Mouse (Mus musculus) kidney, adult 2 months (tissue): Measurements from ENCODE around the gene Elmo1. TPM values are rescaled to one million over a fixed set of nuclear protein-coding genes. Genes with fewer than 3 reads are reported as not detected.
A peak's percentile ranks its signal among the peaks of the same experiment; 100 is the strongest.

ENCODE experiments used
- DNase-seq: peaks from one replicate; pipeline ENCODE4 v3.0.0; 2021
- H3K27ac ChIP-seq: fragments of 200-500 bp; 2 replicates; pipeline ENCODE4 v1.5.1; 2012; ENCODE audit warnings: low read depth, low read length, control low read depth, inconsistent platforms; ENCODE audit not compliant: insufficient read depth
- H3K27me3 ChIP-seq: fragments of 200-500 bp; replicated peaks from 2 replicates; pipeline ENCODE4 v1.6.1; 2012; ENCODE audit warnings: mild to moderate bottlenecking, moderate library complexity, low read length, inconsistent platforms; ENCODE audit not compliant: control insufficient read depth, insufficient read depth
- H3K36me3 ChIP-seq: fragments of 200-500 bp; 2 replicates; pipeline ENCODE4 v1.6.1; 2012; ENCODE audit warnings: mild to moderate bottlenecking, moderate library complexity, low read length, inconsistent platforms; ENCODE audit not compliant: control insufficient read depth, insufficient read depth
- H3K4me1 ChIP-seq: fragments of 200-500 bp; 2 replicates; pipeline ENCODE4 v1.6.1; 2011; ENCODE audit warnings: low read length; ENCODE audit not compliant: control insufficient read depth, insufficient read depth
- H3K4me3 ChIP-seq: fragments of 200-500 bp; 2 replicates; pipeline ENCODE4 v1.5.1; 2011; ENCODE audit warnings: mild to moderate bottlenecking, low read depth, low read length, control low read depth; ENCODE audit not compliant: insufficient read depth
- CTCF ChIP-seq: fragments of 200-500 bp; conservative IDR thresholded peaks from 2 replicates; pipeline ENCODE4 v1.5.1; 2011; ENCODE audit warnings: low read depth, mild to moderate bottlenecking, control low read depth, low read length, moderate library complexity, mixed read lengths; ENCODE audit not compliant: insufficient read depth, insufficient read length
- POLR2A ChIP-seq: fragments of 200-500 bp; IDR thresholded peaks from one replicate; pipeline ENCODE4 v1.6.1; 2011; ENCODE audit warnings: low read depth, low read length, control low read depth
- WGBS: fragments of 180-500 bp; shearing (Covaris S2); methylation state at CpG from one replicate; pipeline ENCODE4 v1.1.7; 2018; 5-methylcytosine and 5-hydroxymethylcytosine counted together
- polyA plus RNA-seq: library from polyadenylated mRNA; depleted of rRNA; stranded (reverse); fragments of >200 nt; gene quantifications from 2 replicates; pipeline ENCODE4 v1.2.3, GENCODE M21; 2012

Gene Elmo1
- polyA plus RNA-seq, 1 experiment, result 4.5 TPM

DNA sequence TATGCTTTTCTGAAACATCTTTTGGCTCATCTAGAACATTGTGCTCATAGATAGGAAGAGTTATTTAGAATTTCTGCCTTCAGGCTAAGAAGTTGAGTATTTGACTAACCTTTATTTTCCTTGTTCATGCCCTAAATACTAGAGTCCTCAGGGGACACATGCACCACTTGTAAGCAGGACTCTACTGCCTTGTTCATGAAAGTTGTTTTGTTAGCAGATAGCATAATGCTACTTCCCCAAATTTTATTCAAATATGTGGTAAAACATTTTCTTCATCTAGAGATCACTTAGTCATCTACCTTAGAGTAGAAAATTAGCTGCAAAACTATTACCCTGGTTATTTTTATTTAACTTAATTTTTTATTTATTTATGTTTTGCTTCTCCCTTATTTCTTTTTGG lies 18.4 kb upstream of the Elmo1 start:
- H3K4me3 ChIP-seq, result no peak overlapping the region
- no peak overlapping the region for H3K27ac ChIP-seq
- DNase-seq, result no peak
- no peaks in the 10 kb centered on the region for H3K27me3 ChIP-seq
- TF ChIP-seq CTCF (no peak), POLR2A (no peak)
- no peaks in the 10 kb centered on the region for H3K4me1 ChIP-seq
- no peaks in the 10 kb centered on the region for H3K36me3 ChIP-seq

DNA sequence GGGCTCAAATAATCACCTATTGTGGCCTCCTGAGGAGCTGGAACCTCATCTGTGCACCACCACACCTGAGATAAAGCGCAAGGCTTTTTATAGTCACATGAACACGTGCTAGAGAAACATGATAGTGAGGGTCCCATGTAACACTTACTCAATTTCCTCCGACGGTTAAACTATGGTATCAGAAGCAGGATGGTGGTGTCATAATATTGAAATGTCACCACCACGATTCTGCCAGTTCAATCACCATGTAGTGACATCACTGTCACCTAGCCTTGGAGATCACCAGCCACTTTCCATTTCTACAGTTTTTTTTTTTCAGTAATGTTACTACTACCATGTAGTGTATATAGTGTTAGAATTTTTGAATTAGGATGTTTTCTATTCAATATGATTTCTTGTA lies 17.4 kb upstream of the Elmo1 start:
- no peaks in the 10 kb centered on the region for H3K27me3 ChIP-seq
- 82% methylated on average over 5 of the region's 5 CpGs for WGBS
- no peaks in the 10 kb centered on the region for H3K36me3 ChIP-seq
- no peak overlapping the region for H3K27ac ChIP-seq
- no peaks in the 10 kb centered on the region for H3K4me1 ChIP-seq
- TF ChIP-seq POLR2A (no peak), CTCF (no peak)
- no peak for DNase-seq
- H3K4me3 ChIP-seq, result no peak overlapping the region

DNA sequence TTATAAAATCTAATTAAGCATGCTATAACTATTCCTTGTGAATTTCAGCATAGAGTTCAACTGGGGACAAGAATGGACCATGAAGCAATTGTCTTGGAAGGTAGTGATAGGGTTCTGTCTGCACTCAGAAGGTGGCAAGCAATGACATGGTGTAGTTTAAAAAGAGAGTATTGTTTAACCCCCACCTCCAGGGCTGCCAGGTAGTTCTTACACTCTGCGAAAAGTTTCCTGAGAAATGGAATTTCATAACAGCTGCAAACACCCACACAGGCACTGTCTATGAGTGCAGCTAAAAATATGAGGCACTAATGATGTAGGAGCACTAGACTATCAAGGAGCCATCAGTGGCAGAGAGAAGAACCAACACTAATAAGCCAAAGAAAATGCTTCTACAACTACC lies 13.9 kb upstream of the Elmo1 start:
- TF ChIP-seq POLR2A, result no peak
- no peak for TF ChIP-seq CTCF
- 97% methylated on average over 1 of the region's 1 CpGs for WGBS
- no peak for DNase-seq
- Histone ChIP-seq H3K4me1 (no peaks in the 10 kb centered on the region), H3K27me3 (no peaks in the 10 kb centered on the region), H3K36me3 (no peaks in the 10 kb centered on the region), H3K27ac (no peak overlapping the region), H3K4me3 (no peak overlapping the region)

DNA sequence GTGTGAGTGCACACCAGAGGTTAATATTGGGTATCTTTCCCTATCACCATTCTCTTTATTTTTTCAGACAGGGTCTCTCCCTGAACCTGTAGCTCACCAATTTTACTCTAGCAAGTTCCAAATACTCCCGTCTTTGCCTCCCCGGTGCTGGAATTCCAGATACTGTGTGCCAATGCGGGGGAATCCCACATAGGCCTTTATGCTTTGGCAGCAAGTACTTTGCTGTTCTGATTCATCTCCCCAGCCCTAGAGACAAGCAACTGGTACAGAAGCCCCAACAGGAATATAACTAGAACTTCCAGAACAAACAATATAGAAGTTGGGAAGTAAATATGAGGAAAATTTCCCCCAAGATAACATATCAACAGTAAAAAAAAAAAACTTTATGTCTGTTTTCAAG lies 13.2 kb upstream of the Elmo1 start:
- 89% methylated on average over 3 of the region's 3 CpGs for WGBS
- DNase-seq, result no peak

DNA sequence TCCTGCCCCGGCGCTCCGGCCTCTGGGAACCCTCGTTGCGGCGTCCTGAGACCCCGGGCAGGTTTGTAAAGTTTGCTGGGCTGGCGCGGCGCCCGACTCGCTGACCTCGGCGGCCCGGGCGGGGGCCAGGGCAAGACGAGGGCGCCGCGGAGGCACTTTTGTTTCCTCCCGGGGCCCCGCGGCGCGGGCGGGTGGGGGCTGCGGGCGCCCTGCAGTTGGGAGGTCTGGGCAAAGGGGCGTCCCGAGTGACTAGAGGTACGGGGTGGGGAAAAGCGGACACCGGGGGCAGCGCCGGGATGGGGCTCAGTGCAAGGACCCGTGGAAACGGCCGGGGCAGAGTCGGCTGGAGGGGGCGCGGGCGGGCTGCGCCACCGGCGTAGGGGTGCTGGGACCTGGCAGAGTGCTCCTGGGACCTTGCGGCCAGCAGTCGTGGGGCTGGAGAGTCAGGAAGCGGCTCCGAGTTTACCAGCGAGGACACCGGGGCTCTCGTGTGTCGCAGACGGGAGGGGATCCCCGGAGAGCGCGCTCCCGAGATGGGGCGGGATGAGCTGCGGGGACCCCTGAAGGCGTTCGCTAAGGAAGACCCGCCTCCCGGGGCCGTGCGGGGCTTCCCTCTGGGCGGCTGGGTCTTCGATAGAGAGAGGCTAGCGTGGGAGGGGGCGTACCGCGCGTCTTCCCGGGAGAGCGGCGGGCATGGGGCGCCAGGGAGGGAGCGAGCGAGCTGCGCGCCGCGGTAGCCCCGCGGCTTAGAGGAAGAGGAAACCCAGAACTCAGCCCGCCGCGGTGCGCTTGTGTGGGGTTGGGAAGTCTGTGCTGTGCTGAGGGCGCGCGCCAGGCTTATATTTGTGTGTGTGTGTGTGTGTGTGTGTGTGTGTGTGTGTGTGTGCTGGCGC lies 561 bp downstream of the Elmo1 start:
- peak overlapping the region; percentile 36; the same call in 1 of the 2 replicates for H3K27ac ChIP-seq
- 1% methylated on average over 92 of the region's 93 CpGs for WGBS
- peaks cover 2% of the 10 kb centered on the region; the same call in 1 of the 2 replicates for H3K27me3 ChIP-seq
- TF ChIP-seq CTCF (no peak), POLR2A (no peak)
- H3K36me3 ChIP-seq, result no peaks in the 10 kb centered on the region
- no peak for DNase-seq
- peak overlapping the region; percentile 74 for H3K4me3 ChIP-seq
- H3K4me1 ChIP-seq, result no peaks in the 10 kb centered on the region

More for the DNA sequence above, 13.2 kb upstream of the Elmo1 start:
- Histone ChIP-seq H3K27me3 (no peaks in the 10 kb centered on the region), H3K36me3 (no peaks in the 10 kb centered on the region), H3K4me3 (no peak overlapping the region), H3K27ac (no peak overlapping the region), H3K4me1 (no peaks in the 10 kb centered on the region)
- TF ChIP-seq POLR2A (no peak), CTCF (no peak)

DNA sequence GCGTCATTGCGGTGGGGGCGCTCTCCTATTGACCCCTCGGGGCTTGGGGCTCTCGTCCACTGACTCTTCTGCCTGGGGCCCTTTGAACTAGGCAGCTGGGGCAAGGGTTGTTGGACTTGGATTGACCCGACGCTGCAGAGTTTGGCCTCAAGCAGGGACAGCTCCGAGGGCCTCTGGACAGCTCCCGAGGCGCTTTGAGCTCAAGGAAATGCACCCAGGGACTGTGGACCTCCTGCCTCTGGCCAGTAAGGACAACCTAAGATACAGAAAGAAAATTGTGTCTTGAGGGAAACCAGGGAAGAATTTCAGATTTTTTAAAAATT lies 1.2 kb downstream of the Elmo1 start:
- H3K27ac ChIP-seq, result no peak overlapping the region
- peak; percentile 21 for DNase-seq
- TF ChIP-seq POLR2A (no peak), CTCF (no peak)
- peaks cover 2% of the 10 kb centered on the region; the same call in 1 of the 2 replicates for H3K27me3 ChIP-seq
- H3K36me3 ChIP-seq, result no peaks in the 10 kb centered on the region
- no peaks in the 10 kb centered on the region for H3K4me1 ChIP-seq
- H3K4me3 ChIP-seq, result peak overlapping the region; percentile 74
- 5% methylated on average over 10 of the region's 10 CpGs for WGBS

DNA sequence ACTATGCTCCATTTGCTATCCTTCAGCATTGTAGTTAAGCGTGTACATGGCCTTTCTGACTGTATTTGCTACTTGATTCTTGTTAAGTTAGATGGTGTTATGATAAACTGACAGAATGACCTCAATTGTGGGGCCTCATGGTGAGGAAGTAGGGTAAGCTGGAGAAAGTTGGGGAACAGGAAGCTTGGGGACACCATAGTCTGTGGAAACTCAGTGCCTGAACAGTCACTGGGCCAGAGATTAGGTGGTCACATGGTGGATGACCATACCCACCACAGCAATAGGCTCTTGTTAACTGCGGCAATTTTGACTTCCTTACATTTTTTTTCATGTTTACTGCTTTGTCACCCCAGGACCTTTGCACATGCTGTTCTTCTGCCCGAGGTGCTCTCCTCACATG lies 1.9 kb downstream of the Elmo1 start:
- no peak overlapping the region for H3K27ac ChIP-seq
- H3K4me1 ChIP-seq, result no peaks in the 10 kb centered on the region
- no peak for DNase-seq
- no peaks in the 10 kb centered on the region for H3K36me3 ChIP-seq
- WGBS, result 89% methylated on average over 3 of the region's 3 CpGs
- no peak overlapping the region for H3K4me3 ChIP-seq
- TF ChIP-seq CTCF (no peak), POLR2A (no peak)
- H3K27me3 ChIP-seq, result peaks cover 2% of the 10 kb centered on the region; the same call in 1 of the 2 replicates
